Mouse (Mus musculus): Measurements from ENCODE around the gene Zc3h15.
"Not testable (repeated sequence)": the region's sequence is repeated elsewhere in the genome, so short reads cannot be mapped to it uniquely, and the experiment has no call there.

Gene Zc3h15

GRCm38 (mm10) chr2:83709896-83710524 lies 65.8 kb downstream of the Zc3h15 start:
- in situ Hi-C loops (cut with MboI, MseI): no loop called here

GRCm38 (mm10) chr2:83713281-83713680 lies 69.0 kb downstream of the Zc3h15 start:
- in situ Hi-C loops (cut with MboI, MseI): not testable (repeated sequence)

- in situ Hi-C loops (cut with MboI, MseI): no loop called here
Observed at GRCm38 (mm10) chr2:83713946-83714345, 69.7 kb downstream of the Zc3h15 start.
